Mouse (Mus musculus) adrenal gland, adult (tissue): ENCODE results near the gene Olfr1026.

Source experiments
- DNase-seq, 2 experiments: peaks; one replicate each; pipeline ENCODE4 v3.0.0; 2022 to 2023; ENCODE audit warnings: low spot score in 1 of 2; ENCODE audit not compliant: inconsistent age in 2 of 2

Olfr1026 gene

GRCm38 (mm10) chr2:85921258-85921657 is at the start of gene Olfr1026:
Gene Olfr1026 (plus strand): TSS chr2:85921558.
- DNase-seq, result no peak

GRCm38 (mm10) chr2:85885340-85885739 is 36.0 kb upstream of the Olfr1026 start, which contains the start of gene Olfr1023:
Gene Olfr1023 (plus strand): TSS chr2:85885640.
- no peak for DNase-seq

GRCm38 (mm10) chr2:85904952-85905351 is 16.4 kb upstream of the Olfr1026 start, which contains the start of gene Olfr1024:
Gene Olfr1024 (minus strand): TSS chr2:85905052.
- no peak for DNase-seq

GRCm38 (mm10) chr2:85913197-85913596 is 8.2 kb upstream of the Olfr1026 start:
- DNase-seq, result no peak

GRCm38 (mm10) chr2:85914893-85915292 is 6.5 kb upstream of the Olfr1026 start, which contains the start of gene Olfr1025-ps1:
Gene Olfr1025-ps1 (plus strand): TSS chr2:85915193.
- no peak for DNase-seq

GRCm38 (mm10) chr2:85950137-85950536 is 28.8 kb downstream of the Olfr1026 start, which contains the start of gene Olfr1028:
Gene Olfr1028 (plus strand): TSS chr2:85950437.
- no peak for DNase-seq

GRCm38 (mm10) chr2:85973595-85973994 is 52.2 kb downstream of the Olfr1026 start, which contains the start of gene Olfr1029:
Gene Olfr1029 (plus strand): TSS chr2:85973895.
- DNase-seq, result no peak
